Mouse (Mus musculus) liver, embryonic 13.5 days (tissue): ENCODE measurements around the gene Matk. TPM values are rescaled to one million over a fixed set of nuclear protein-coding genes. Genes with fewer than 3 reads are reported as not detected.

Experiments
- ATAC-seq: fragments of 200-750 bp; cut with Nextera tagmentation; 2 replicates; pipeline ENCODE4 v1.8.0; 2017; ENCODE audit warnings: low read depth, mild to moderate bottlenecking, moderate number of reproducible peaks, moderate library complexity
- DNase-seq: peaks from one replicate; pipeline ENCODE4 v3.0.0; 2022
- H3K27ac ChIP-seq: fragments of 300-500 bp; sonication (generic); 2 replicates; pipeline ENCODE4 v1.5.1; 2015; ENCODE audit warnings: moderate library complexity, mild to moderate bottlenecking, inconsistent platforms
- H3K27me3 ChIP-seq: fragments of 300-500 bp; sonication (generic); 2 replicates; pipeline ENCODE4 v1.6.1; 2015; ENCODE audit warnings: mild to moderate bottlenecking, inconsistent platforms
- H3K36me3 ChIP-seq: fragments of 300-500 bp; sonication (generic); 2 replicates; pipeline ENCODE4 v1.6.1; 2015; ENCODE audit warnings: mild to moderate bottlenecking, inconsistent platforms
- H3K4me1 ChIP-seq: fragments of 300-500 bp; sonication (generic); replicated peaks from 2 replicates; pipeline ENCODE4 v1.6.1; 2015; ENCODE audit warnings: inconsistent platforms
- H3K4me2 ChIP-seq: fragments of 300-500 bp; sonication (generic); 2 replicates; pipeline ENCODE4 v1.6.1; 2015; ENCODE audit warnings: inconsistent platforms, mild to moderate bottlenecking, moderate library complexity
- H3K4me3 ChIP-seq: fragments of 300-500 bp; sonication (generic); replicated peaks from 2 replicates; pipeline ENCODE4 v1.5.1; 2015; ENCODE audit warnings: mild to moderate bottlenecking, inconsistent platforms
- H3K9ac ChIP-seq: fragments of 300-500 bp; sonication (generic); 2 replicates; pipeline ENCODE4 v1.6.1; 2015; ENCODE audit warnings: mild to moderate bottlenecking, inconsistent platforms
- H3K9me3 ChIP-seq: fragments of 300-500 bp; sonication (generic); replicated peaks from 2 replicates; pipeline ENCODE4 v1.6.1; 2016; ENCODE audit warnings: inconsistent platforms
- WGBS: fragments of 180-500 bp; shearing (Covaris S2); methylation state at CpG from one replicate; pipeline ENCODE4 v1.1.7; 2015; ENCODE audit not compliant: insufficient replicate concordance; 5-methylcytosine and 5-hydroxymethylcytosine counted together
- polyA plus RNA-seq: library from polyadenylated mRNA; unstranded; fragments of >200 nt; fragmentation: Nextera tagmentation; extraction: Ambion mirVana; gene quantifications from 2 replicates; pipeline ENCODE4 v1.2.1, GENCODE M21; 2015

Matk gene
- polyA plus RNA-seq, 1 experiment from 2014 or later, result 1.8 TPM

DNA sequence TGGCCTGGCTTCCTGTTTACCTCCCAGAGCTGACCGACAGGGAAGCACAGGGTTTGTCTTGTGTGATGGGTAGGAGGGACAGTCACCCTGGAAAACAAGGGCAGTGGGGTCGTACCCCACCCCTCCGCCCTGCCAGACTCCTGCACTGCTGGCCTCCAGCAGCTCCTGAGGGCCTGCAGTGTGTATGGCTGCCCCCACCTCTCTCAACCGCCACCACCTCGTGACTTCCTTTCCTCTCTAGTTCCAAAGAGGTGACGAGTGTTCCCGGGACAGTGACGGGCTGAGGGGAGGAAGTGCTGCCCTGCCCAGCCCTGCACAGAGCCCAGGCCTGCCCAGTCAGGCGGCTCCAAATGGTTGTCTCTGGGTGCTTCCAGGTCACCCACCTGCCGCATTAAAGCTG lies 45.1 kb downstream of the Matk start:
- Histone ChIP-seq H3K4me2 (peak overlapping the region; percentile 3; the same call in 1 of the 2 replicates), H3K9me3 (no peaks in the 10 kb centered on the region), H3K4me3 (no peak overlapping the region), H3K27me3 (no peaks in the 10 kb centered on the region), H3K4me1 (peaks cover 98% of the 10 kb centered on the region), H3K27ac (peak overlapping the region; percentile 87), H3K9ac (peak overlapping the region; percentile 45), H3K36me3 (no peaks in the 10 kb centered on the region)
- no peak for DNase-seq
- ATAC-seq, result peak; percentile 15; the same call in 1 of the 2 replicates
- 24% methylated on average over 10 of the region's 10 CpGs for WGBS

DNA sequence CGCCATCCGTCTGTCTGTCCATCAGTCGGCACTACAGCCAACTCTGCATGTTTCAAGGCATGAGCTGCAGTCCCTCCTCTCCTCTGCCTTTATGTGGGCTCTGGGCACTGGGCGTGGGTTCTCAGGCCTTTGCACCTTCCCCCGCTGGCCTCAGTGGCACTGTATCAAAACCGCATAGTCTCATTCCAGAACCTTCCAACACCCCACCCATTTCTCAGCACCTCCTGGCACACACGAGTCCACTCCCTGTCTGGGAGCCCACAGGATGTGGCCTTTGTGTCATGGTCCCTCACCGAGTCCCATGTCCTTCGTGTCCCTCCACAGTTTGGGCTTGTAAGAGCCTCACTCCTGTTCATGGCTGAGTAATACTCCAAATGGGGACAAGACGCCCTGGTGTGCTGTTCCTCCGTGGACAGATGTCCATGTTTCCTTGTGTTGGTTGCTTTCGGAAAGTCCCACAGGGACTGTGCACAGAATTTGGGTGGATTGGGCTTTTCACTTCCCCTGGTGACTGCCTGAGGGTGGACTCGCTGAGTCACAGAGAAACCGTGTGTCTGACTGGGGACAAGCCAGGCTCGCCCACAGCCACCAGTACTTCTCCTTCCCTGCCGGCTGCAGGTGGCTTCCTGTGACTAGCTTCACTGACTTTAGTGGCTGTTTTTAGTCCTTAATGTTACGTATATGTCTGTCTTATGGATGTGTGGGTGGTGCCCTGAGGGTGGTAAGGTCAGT lies 45.8 kb downstream of the Matk start:
- peaks cover 100% of the 10 kb centered on the region for H3K4me1 ChIP-seq
- H3K36me3 ChIP-seq, result no peaks in the 10 kb centered on the region
- DNase-seq (no peak), ATAC-seq (no peak)
- no peaks in the 10 kb centered on the region for H3K9me3 ChIP-seq
- peak overlapping the region; percentile 87 for H3K27ac ChIP-seq
- peak overlapping the region; percentile 3; the same call in 1 of the 2 replicates for H3K4me2 ChIP-seq
- H3K27me3 ChIP-seq, result no peaks in the 10 kb centered on the region
- 68% methylated on average over 17 of the region's 17 CpGs for WGBS
- H3K9ac ChIP-seq, result no peak overlapping the region
- no peak overlapping the region for H3K4me3 ChIP-seq

GRCm38 (mm10) chr10:81299585-81300351 lies 47.0 kb downstream of the Matk start:
- Histone ChIP-seq H3K36me3 (no peaks in the 10 kb centered on the region), H3K27ac (peak overlapping the region; percentile 87), H3K27me3 (no peaks in the 10 kb centered on the region), H3K9ac (peak overlapping the region; percentile 30), H3K4me2 (peak overlapping the region; percentile 23), H3K9me3 (no peaks in the 10 kb centered on the region), H3K4me1 (peaks cover 100% of the 10 kb centered on the region), H3K4me3 (no peak overlapping the region)
- WGBS, result 65% methylated on average over 14 of the region's 14 CpGs
- DNase-seq, result no peak
- 0 out of 2 replicates have a peak, but pooled peaks have one; percentile 3 for ATAC-seq

GRCm38 (mm10) chr10:81300352-81300907 lies 47.7 kb downstream of the Matk start:
- Histone ChIP-seq H3K36me3 (peaks cover 5% of the 10 kb centered on the region; the same call in 1 of the 2 replicates), H3K27ac (peak overlapping the region; percentile 87), H3K9ac (peak overlapping the region; percentile 30; the same call in 1 of the 2 replicates), H3K4me1 (peaks cover 99% of the 10 kb centered on the region), H3K4me2 (peak overlapping the region; percentile 23), H3K27me3 (no peaks in the 10 kb centered on the region), H3K4me3 (no peak overlapping the region), H3K9me3 (no peaks in the 10 kb centered on the region)
- ATAC-seq (peak; percentile 30), DNase-seq (no peak)
- 74% methylated on average over 9 of the region's 9 CpGs for WGBS

DNA sequence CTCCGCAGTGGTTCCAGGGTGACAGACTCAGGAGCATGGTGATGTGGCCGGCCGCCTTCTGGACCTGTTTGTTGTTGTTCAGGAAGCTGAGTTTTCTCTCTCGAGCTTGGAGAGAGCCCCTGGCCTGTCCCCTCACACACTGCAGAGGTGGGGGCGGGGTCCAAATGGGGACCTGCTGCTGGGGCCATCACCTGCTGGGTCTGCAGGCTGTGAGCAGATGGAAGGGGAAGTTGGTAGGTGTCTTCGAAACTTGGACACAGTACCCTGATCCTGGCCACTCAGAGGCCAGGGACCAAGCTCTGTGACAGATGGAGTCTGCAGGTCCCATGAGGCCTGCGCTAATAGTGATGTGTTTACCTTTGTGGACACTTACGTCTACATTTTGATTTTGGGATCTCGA lies 48.6 kb downstream of the Matk start:
- Histone ChIP-seq H3K4me3 (no peak overlapping the region), H3K36me3 (peaks cover 14% of the 10 kb centered on the region), H3K9me3 (no peaks in the 10 kb centered on the region), H3K27ac (0 out of 2 replicates have a peak overlapping the region, but pooled peaks have one; percentile 37), H3K27me3 (no peaks in the 10 kb centered on the region), H3K9ac (no peak overlapping the region), H3K4me2 (no peak overlapping the region), H3K4me1 (peaks cover 90% of the 10 kb centered on the region)
- DNase-seq (no peak), ATAC-seq (no peak)
- 64% methylated on average over 9 of the region's 9 CpGs for WGBS

DNA sequence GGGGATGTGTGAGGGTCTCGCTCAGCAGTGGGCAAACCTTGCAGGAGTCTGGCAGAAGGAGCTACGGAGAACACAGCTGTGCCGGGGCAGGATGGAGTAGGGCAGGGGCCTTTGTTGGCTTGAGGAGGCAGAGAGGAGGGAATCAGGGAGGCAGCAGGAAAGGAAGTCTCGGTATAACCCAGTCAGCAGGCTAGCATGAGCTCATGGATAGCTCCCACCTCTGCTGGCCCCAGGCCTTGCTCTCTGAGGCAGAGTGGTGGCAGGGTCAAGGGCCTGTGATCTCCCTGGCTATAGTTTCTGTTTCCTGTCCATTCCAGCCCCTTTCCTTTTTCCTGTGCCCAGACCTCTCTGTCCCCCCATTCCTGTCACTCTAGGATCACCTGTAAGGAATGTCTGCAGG lies 49.6 kb downstream of the Matk start:
- Histone ChIP-seq H3K27ac (peak overlapping the region; percentile 71), H3K4me1 (peaks cover 81% of the 10 kb centered on the region), H3K9me3 (no peaks in the 10 kb centered on the region), H3K27me3 (no peaks in the 10 kb centered on the region), H3K4me3 (peak overlapping the region; percentile 32), H3K9ac (peak overlapping the region; percentile 56), H3K4me2 (peak overlapping the region; percentile 58), H3K36me3 (peaks cover 24% of the 10 kb centered on the region)
- whole genome bisulfite sequencing, result 65% methylated on average over 4 of the region's 4 CpGs
- no peak for ATAC-seq
- DNase-seq, result no peak

DNA sequence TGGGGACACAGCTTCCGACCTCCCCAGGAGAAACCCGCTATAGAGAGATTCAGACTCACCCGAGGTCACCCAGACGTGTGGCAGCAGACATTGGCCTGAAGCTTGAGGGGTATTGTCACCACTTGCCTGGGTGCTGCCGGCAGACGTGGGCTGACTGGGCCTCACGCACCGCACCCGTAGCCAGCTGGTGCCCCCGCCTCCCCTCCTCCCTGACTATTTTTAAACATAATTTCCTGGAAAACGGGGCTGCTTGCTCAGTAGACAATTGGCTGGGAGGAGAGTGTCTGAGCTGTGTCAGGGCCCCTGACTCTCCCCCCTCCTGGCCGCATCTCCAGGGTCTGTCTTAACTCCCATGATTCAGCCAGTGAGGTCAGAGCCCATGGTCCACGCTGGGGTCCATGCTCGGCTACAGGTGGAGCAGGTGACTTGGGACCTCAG lies 50.1 kb downstream of the Matk start:
- Histone ChIP-seq H3K4me2 (peak overlapping the region; percentile 58), H3K9ac (peak overlapping the region; percentile 56), H3K27me3 (no peaks in the 10 kb centered on the region), H3K4me3 (peak overlapping the region; percentile 32), H3K9me3 (no peaks in the 10 kb centered on the region), H3K27ac (peak overlapping the region; percentile 71), H3K36me3 (peaks cover 29% of the 10 kb centered on the region), H3K4me1 (peaks cover 76% of the 10 kb centered on the region)
- DNase-seq, result no peak
- WGBS, result 17% methylated on average over 14 of the region's 14 CpGs
- ATAC-seq, result peak; percentile 43

GRCm38 (mm10) chr10:81303258-81303657 lies 50.5 kb downstream of the Matk start:
- Histone ChIP-seq H3K4me3 (peak overlapping the region; percentile 32), H3K9me3 (no peaks in the 10 kb centered on the region), H3K9ac (peak overlapping the region; percentile 56), H3K4me1 (peaks cover 71% of the 10 kb centered on the region), H3K36me3 (peaks cover 34% of the 10 kb centered on the region), H3K27me3 (no peaks in the 10 kb centered on the region), H3K27ac (peak overlapping the region; percentile 71), H3K4me2 (peak overlapping the region; percentile 58)
- ATAC-seq (peak; percentile 7; the same call in 1 of the 2 replicates), DNase-seq (no peak)
- WGBS, result 41% methylated on average over 10 of the region's 10 CpGs

DNA sequence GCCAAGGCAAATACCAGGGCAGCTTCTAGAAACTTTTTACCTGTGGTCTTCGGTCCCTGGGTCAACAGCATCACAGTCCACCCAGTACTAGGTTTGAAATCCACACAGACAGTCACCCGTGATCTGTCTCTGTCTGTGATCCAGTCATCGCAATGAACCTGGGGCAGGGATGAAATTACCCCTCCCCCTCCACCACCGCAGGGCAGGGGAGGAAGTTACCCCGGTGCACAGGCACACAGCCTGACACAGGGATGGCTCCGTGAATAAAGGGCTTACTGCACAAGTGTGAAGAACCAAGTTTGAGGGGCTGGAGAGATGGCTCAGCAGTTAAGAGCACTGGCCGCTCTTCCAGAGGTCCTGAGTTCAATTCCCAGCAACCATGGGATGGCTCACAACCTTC lies 51.0 kb downstream of the Matk start:
- H3K27ac ChIP-seq, result peak overlapping the region; percentile 71; the same call in 1 of the 2 replicates

DNA sequence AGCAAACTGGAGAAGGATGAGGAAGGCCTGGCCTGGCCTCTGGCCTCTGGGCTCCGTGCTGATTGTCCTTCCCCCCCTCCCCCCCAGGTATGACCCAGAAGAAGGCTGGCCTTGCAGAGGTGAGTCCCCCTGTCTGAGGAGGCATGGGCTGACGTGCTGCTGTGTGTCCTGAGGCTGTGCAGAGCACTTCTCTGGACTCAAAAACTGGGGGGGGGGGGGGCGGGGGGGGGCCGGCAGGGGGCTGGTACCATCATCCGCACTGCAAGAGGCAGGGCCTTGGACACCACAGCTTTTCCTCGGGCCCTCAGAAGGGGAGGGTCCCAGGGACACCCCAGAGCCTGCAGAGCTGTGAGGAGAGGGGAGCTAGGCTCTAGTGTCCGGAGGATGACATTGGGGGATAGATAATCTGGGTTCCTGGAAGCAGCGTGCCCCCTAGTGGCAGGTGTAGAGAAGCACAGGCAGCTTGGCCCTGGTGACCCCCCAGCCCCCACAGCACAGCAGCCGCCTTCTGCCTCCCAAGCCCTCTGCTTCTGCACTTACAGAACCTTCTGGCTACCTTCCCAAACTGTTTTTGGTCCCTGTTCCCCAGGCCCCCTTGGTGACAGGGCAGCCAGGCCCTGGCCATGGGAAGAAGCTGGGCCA lies 52.0 kb downstream of the Matk start:
- no peaks in the 10 kb centered on the region for H3K27me3 ChIP-seq
- WGBS, result 25% methylated on average over 8 of the region's 9 CpGs
- H3K27ac ChIP-seq, result peak overlapping the region; percentile 27; the same call in 1 of the 2 replicates
- H3K9me3 ChIP-seq, result no peaks in the 10 kb centered on the region
- ATAC-seq (peak; percentile 34), DNase-seq (peak; percentile 60)
- H3K9ac ChIP-seq, result peak overlapping the region; percentile 22; the same call in 1 of the 2 replicates
- no peak overlapping the region for H3K4me3 ChIP-seq
- no peak overlapping the region; the same call in 1 of the 2 replicates for H3K4me2 ChIP-seq
- peaks cover 56% of the 10 kb centered on the region for H3K4me1 ChIP-seq
- peaks cover 47% of the 10 kb centered on the region for H3K36me3 ChIP-seq

More for the DNA sequence above, 51.0 kb downstream of the Matk start:
- peaks cover 38% of the 10 kb centered on the region for H3K36me3 ChIP-seq
- peaks cover 66% of the 10 kb centered on the region for H3K4me1 ChIP-seq
- no peaks in the 10 kb centered on the region for H3K9me3 ChIP-seq
- H3K9ac ChIP-seq, result peak overlapping the region; percentile 56
- DNase-seq (no peak), ATAC-seq (no peak)
- peak overlapping the region; percentile 58 for H3K4me2 ChIP-seq
- H3K27me3 ChIP-seq, result no peaks in the 10 kb centered on the region
- WGBS, result 37% methylated on average over 7 of the region's 7 CpGs
- no peak overlapping the region for H3K4me3 ChIP-seq
